Mouse (Mus musculus) kidney, embryonic 14.5 days (tissue): ENCODE measurements at regions not wholly inside any gene's neighbourhood (a gene's known extent, or its start where the extent isn't known, plus 50 kb on each side); places are given as distances from the start of the nearest gene placed in this dataset.
A peak's percentile ranks its signal among the peaks of the same experiment; 100 is the strongest.

Experiments used
- ATAC-seq: fragments of 200-750 bp; cut with Nextera tagmentation; 2 replicates; pipeline ENCODE4 v1.8.0; 2017; ENCODE audit warnings: moderate number of reproducible peaks, mild to moderate bottlenecking, moderate TSS enrichment, moderate library complexity; ENCODE audit not compliant: low FRiP score, low TSS enrichment
- H3K27ac ChIP-seq: fragments of 300-500 bp; sonication (generic); 2 replicates; pipeline ENCODE4 v1.5.1; 2014; ENCODE audit warnings: low read depth, mild to moderate bottlenecking, low read length, moderate library complexity, mixed read lengths
- H3K27me3 ChIP-seq: fragments of 300-500 bp; sonication (generic); 2 replicates; pipeline ENCODE4 v1.6.1; 2014; ENCODE audit warnings: mild to moderate bottlenecking, low read length; ENCODE audit not compliant: control insufficient read depth, insufficient read depth
- H3K36me3 ChIP-seq: fragments of 300-500 bp; sonication (generic); 2 replicates; pipeline ENCODE4 v1.6.1; 2014; ENCODE audit warnings: low read length, mixed read lengths; ENCODE audit not compliant: control insufficient read depth, insufficient read depth
- H3K4me1 ChIP-seq: fragments of 300-500 bp; sonication (generic); 2 replicates; pipeline ENCODE4 v1.6.1; 2014; ENCODE audit warnings: low read length, mixed read lengths; ENCODE audit not compliant: control insufficient read depth, insufficient read depth
- H3K4me2 ChIP-seq: fragments of 300-500 bp; sonication (generic); replicated peaks from 2 replicates; pipeline ENCODE4 v1.6.1; 2014; ENCODE audit warnings: low read depth, mild to moderate bottlenecking, low read length
- H3K4me3 ChIP-seq: fragments of 300-500 bp; sonication (generic); 2 replicates; pipeline ENCODE4 v1.5.1; 2014; ENCODE audit warnings: mild to moderate bottlenecking, low read length
- H3K9ac ChIP-seq: fragments of 300-500 bp; sonication (generic); 2 replicates; pipeline ENCODE4 v1.6.1; 2014; ENCODE audit warnings: low read depth, mild to moderate bottlenecking, low read length, moderate library complexity
- H3K9me3 ChIP-seq: fragments of 300-500 bp; sonication (generic); 2 replicates; pipeline ENCODE4 v1.6.1; 2016; ENCODE audit warnings: low read length; ENCODE audit not compliant: control insufficient read depth
- WGBS: fragments of 180-500 bp; shearing (Covaris S2); extraction: QIAGEN DNeasy Blood & Tissue Kit; methylation state at CpG from one replicate; pipeline ENCODE4 v1.1.7; 2014; 5-methylcytosine and 5-hydroxymethylcytosine counted together

- no peak for ATAC-seq
- Histone ChIP-seq H3K36me3 (no peaks in the 10 kb centered on the region), H3K4me3 (no peak overlapping the region), H3K4me1 (peaks cover 21% of the 10 kb centered on the region), H3K27ac (no peak overlapping the region), H3K9me3 (no peaks in the 10 kb centered on the region), H3K4me2 (no peak overlapping the region), H3K27me3 (no peaks in the 10 kb centered on the region), H3K9ac (no peak overlapping the region)
- WGBS, result 92% methylated on average over 5 of the region's 5 CpGs
Measured at GRCm38 (mm10) chr14:25398745-25399144, 60.2 kb upstream of the Zmiz1 start.

GRCm38 (mm10) chr14:25399286-25399685, 59.7 kb upstream of the Zmiz1 start:
- Histone ChIP-seq H3K36me3 (no peaks in the 10 kb centered on the region), H3K9me3 (no peaks in the 10 kb centered on the region), H3K27ac (no peak overlapping the region), H3K27me3 (no peaks in the 10 kb centered on the region), H3K4me1 (peaks cover 21% of the 10 kb centered on the region), H3K4me3 (no peak overlapping the region), H3K9ac (no peak overlapping the region), H3K4me2 (no peak overlapping the region)
- WGBS, result 83% methylated on average over 3 of the region's 3 CpGs
- no peak for ATAC-seq

GRCm38 (mm10) chr14:25401104-25401963, 57.7 kb upstream of the Zmiz1 start:
- Histone ChIP-seq H3K9me3 (no peaks in the 10 kb centered on the region), H3K9ac (no peak overlapping the region), H3K4me1 (peaks cover 25% of the 10 kb centered on the region), H3K4me3 (no peak overlapping the region), H3K27me3 (no peaks in the 10 kb centered on the region), H3K36me3 (no peaks in the 10 kb centered on the region), H3K27ac (no peak overlapping the region), H3K4me2 (no peak overlapping the region)
- no peak for ATAC-seq
- 83% methylated on average over 19 of the region's 19 CpGs for whole genome bisulfite sequencing

GRCm38 (mm10) chr14:25402409-25402808, 56.6 kb upstream of the Zmiz1 start:
- no peaks in the 10 kb centered on the region for H3K9me3 ChIP-seq
- peaks cover 23% of the 10 kb centered on the region; the same call in 1 of the 2 replicates for H3K4me1 ChIP-seq
- no peak for ATAC-seq
- no peak overlapping the region for H3K4me3 ChIP-seq
- H3K36me3 ChIP-seq, result no peaks in the 10 kb centered on the region
- H3K27ac ChIP-seq, result no peak overlapping the region; the same call in 1 of the 2 replicates
- H3K4me2 ChIP-seq, result no peak overlapping the region
- H3K9ac ChIP-seq, result no peak overlapping the region
- WGBS, result 67% methylated on average over 1 of the region's 1 CpGs
- H3K27me3 ChIP-seq, result no peaks in the 10 kb centered on the region

- no peaks in the 10 kb centered on the region for H3K36me3 ChIP-seq
- H3K27me3 ChIP-seq, result no peaks in the 10 kb centered on the region
- ATAC-seq, result no peak
- H3K4me2 ChIP-seq, result no peak overlapping the region
- no peak overlapping the region for H3K27ac ChIP-seq
- WGBS, result 52% methylated on average over 4 of the region's 4 CpGs
- H3K9me3 ChIP-seq, result no peaks in the 10 kb centered on the region
- H3K4me1 ChIP-seq, result peaks cover 13% of the 10 kb centered on the region; the same call in 1 of the 2 replicates
- no peak overlapping the region for H3K9ac ChIP-seq
- no peak overlapping the region for H3K4me3 ChIP-seq
Measured at GRCm38 (mm10) chr14:25405191-25405590, 53.8 kb upstream of the Zmiz1 start.

GRCm38 (mm10) chr14:25406059-25406458, 52.9 kb upstream of the Zmiz1 start:
- H3K9me3 ChIP-seq, result no peaks in the 10 kb centered on the region
- H3K4me3 ChIP-seq, result no peak overlapping the region
- WGBS, result 48% methylated on average over 3 of the region's 3 CpGs
- no peaks in the 10 kb centered on the region for H3K27me3 ChIP-seq
- H3K27ac ChIP-seq, result no peak overlapping the region
- H3K9ac ChIP-seq, result no peak overlapping the region
- no peaks in the 10 kb centered on the region for H3K36me3 ChIP-seq
- peaks cover 20% of the 10 kb centered on the region for H3K4me1 ChIP-seq
- ATAC-seq, result peak; percentile 66
- H3K4me2 ChIP-seq, result no peak overlapping the region

- ATAC-seq, result no peak
- WGBS, result 86% methylated on average over 6 of the region's 6 CpGs
- Histone ChIP-seq H3K9me3 (no peaks in the 10 kb centered on the region), H3K36me3 (no peaks in the 10 kb centered on the region), H3K4me1 (peaks cover 22% of the 10 kb centered on the region), H3K4me2 (no peak overlapping the region), H3K27ac (no peak overlapping the region), H3K9ac (no peak overlapping the region), H3K27me3 (no peaks in the 10 kb centered on the region), H3K4me3 (no peak overlapping the region)
Measured at GRCm38 (mm10) chr14:25406613-25407012, 52.4 kb upstream of the Zmiz1 start.

- no peaks in the 10 kb centered on the region for H3K27me3 ChIP-seq
- WGBS, result 75% methylated on average over 7 of the region's 7 CpGs
- H3K9ac ChIP-seq, result no peak overlapping the region
- H3K27ac ChIP-seq, result no peak overlapping the region
- H3K36me3 ChIP-seq, result no peaks in the 10 kb centered on the region
- peaks cover 22% of the 10 kb centered on the region for H3K4me1 ChIP-seq
- H3K9me3 ChIP-seq, result no peaks in the 10 kb centered on the region
- H3K4me3 ChIP-seq, result no peak overlapping the region
- no peak for ATAC-seq
- H3K4me2 ChIP-seq, result no peak overlapping the region
Measured at GRCm38 (mm10) chr14:25407111-25407510, 51.9 kb upstream of the Zmiz1 start.
